Mouse (Mus musculus) testis, adult 2 months (tissue): ENCODE data around the gene Noc2l. TPM values are rescaled to one million over a fixed set of nuclear protein-coding genes. Genes with fewer than 3 reads are reported as not detected.

Source experiments
- H3K27ac ChIP-seq: fragments of 200-500 bp; 2 replicates; pipeline ENCODE4 v1.5.1; 2012; ENCODE audit warnings: low read depth, low read length; ENCODE audit not compliant: control insufficient read depth, insufficient read depth
- H3K27me3 ChIP-seq: fragments of 200-500 bp; 2 replicates; pipeline ENCODE4 v1.6.1; 2012; ENCODE audit warnings: mild to moderate bottlenecking, low read length, moderate library complexity; ENCODE audit not compliant: control insufficient read depth, insufficient read depth
- H3K36me3 ChIP-seq: fragments of 200-500 bp; 2 replicates; pipeline ENCODE4 v1.6.1; 2012; ENCODE audit warnings: mild to moderate bottlenecking, low read length; ENCODE audit not compliant: control insufficient read depth, insufficient read depth
- H3K4me1 ChIP-seq: fragments of 200-500 bp; 2 replicates; pipeline ENCODE4 v1.6.1; 2012; ENCODE audit warnings: low read length; ENCODE audit not compliant: control insufficient read depth, insufficient read depth
- H3K4me3 ChIP-seq: fragments of 200-500 bp; 2 replicates; pipeline ENCODE4 v1.5.1; 2012; ENCODE audit warnings: low read depth, mild to moderate bottlenecking, low read length, moderate library complexity, mixed read lengths; ENCODE audit not compliant: control insufficient read depth
- CTCF ChIP-seq: fragments of 200-500 bp; IDR thresholded peaks from 2 replicates; pipeline ENCODE4 v1.5.1; 2012; ENCODE audit warnings: low read depth, mild to moderate bottlenecking, inconsistent platforms, low read length, moderate library complexity; ENCODE audit not compliant: control insufficient read depth, insufficient read depth, insufficient replicate concordance
- POLR2A ChIP-seq: fragments of 200-500 bp; IDR thresholded peaks from 2 replicates; pipeline ENCODE4 v1.6.1; 2012; ENCODE audit warnings: low read depth, mild to moderate bottlenecking, inconsistent platforms, low read length, moderate library complexity; ENCODE audit not compliant: control insufficient read depth
- polyA plus RNA-seq: library from polyadenylated mRNA; depleted of rRNA; stranded (reverse); fragments of >200 nt; gene quantifications from 2 replicates; pipeline ENCODE4 v1.2.3, GENCODE M21; 2012

Noc2l gene
- polyA plus RNA-seq, 1 experiment = 13.6 TPM

DNA sequence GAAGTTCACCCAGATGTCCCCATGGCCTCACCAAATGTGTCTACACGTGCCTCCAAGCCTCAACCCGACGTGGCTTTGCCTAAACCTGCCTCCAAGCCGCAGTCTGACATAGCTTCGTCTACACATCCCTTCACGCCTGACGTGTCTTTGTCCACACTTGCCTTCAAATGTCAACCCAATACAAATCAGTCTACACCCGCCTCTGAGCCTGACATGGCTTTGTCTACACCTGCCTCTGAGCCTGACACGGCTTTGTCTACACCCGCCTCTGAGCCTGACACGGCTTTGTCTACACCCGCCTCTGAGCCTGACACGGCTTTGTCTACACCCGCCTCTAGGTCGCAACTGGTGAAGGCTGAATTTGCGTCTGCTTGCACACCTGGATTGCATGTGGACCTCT, 18.0 kb upstream of the Noc2l start:
- H3K4me1 ChIP-seq = no peaks in the 10 kb centered on the region
- no peaks in the 10 kb centered on the region for H3K27me3 ChIP-seq
- H3K36me3 ChIP-seq = no peaks in the 10 kb centered on the region
- TF ChIP-seq CTCF = no peak
- no peak for TF ChIP-seq POLR2A
- H3K27ac ChIP-seq = no peak overlapping the region
- no peak overlapping the region for H3K4me3 ChIP-seq

DNA sequence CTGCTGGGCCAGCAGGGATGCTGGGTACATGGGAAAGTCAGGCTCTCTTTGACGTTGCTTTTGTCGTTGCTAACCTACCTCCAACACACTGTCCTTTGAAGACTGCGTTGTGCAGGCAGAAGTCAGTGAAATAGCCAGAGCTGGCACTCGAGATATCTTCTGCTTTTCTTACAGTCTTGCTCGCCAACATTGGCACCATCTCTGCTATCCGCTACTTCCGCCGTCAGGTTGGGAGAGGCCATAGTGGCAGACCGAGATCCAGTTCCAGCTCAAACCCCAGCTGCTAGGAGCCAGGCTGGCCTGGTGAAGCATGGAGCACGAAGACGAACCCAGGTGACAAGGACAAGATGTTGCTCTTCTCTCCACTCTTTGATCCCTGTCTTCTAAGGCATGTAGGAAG, 15.9 kb upstream of the Noc2l start:
- TF ChIP-seq CTCF (no peak), POLR2A (no peak)
- Histone ChIP-seq H3K4me3 (no peak overlapping the region), H3K27ac (no peak overlapping the region)

DNA sequence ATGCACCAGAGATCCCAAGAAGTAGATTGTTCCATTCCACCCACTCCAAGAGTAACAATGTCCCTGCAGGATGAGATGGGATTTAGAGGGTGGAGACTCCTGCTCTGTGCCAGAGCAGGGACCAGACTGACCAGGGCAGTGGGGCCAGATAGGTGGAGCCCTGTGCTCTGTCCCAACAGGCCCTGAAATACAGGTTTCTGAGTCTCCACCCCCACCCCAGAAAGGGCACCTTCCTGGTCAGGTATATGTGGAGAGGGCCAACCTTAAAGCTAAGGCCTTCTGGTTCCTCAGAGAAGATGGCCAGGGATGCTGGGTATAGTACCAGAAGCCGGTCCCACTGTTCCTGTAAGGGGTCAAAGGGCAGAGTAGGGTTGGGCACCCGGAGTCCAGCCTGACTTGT, 11.5 kb upstream of the Noc2l start:
- Histone ChIP-seq H3K27me3 (no peaks in the 10 kb centered on the region), H3K27ac (no peak overlapping the region), H3K4me1 (peaks cover 14% of the 10 kb centered on the region), H3K4me3 (no peak overlapping the region), H3K36me3 (no peaks in the 10 kb centered on the region)
- TF ChIP-seq CTCF (no peak), POLR2A (no peak)

More for the DNA sequence above, 15.9 kb upstream of the Noc2l start:
- Histone ChIP-seq H3K36me3 (no peaks in the 10 kb centered on the region), H3K27me3 (no peaks in the 10 kb centered on the region), H3K4me1 (no peaks in the 10 kb centered on the region)

DNA sequence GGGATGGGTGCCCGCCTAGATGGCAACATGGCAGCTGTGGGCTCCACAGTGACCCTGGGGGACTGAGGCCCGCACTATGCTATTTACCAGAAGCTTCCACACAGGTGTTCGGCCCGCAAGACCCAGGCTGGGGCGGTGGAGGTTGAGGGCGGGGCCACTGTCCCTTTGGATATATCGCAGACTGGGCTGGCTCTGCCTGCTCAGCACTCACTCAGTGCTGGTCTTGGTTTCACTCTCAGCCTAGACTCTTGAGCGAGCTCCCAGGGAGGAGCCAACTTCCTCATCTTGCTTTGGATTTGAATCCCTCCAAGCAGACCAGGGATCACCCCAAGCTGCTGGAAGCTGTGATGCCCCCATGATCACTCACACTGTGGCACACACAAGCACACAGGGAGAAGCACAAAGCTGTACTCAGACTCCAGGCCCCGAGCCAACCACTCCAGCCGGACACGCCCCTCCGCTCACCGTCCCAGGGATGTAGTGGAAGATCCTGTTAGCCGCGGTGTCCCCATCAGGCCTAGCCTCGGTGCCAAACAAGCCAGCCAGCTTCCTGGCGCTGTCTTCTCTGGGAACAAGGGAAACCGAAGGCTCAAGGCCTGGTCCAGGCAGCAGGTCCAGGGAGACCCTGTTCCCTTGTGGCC, 7.9 kb upstream of the Noc2l start:
- H3K4me1 ChIP-seq = peaks cover 14% of the 10 kb centered on the region
- peak overlapping the region; percentile 74 for H3K4me3 ChIP-seq
- no peaks in the 10 kb centered on the region for H3K27me3 ChIP-seq
- peak overlapping the region; percentile 19 for H3K27ac ChIP-seq
- TF ChIP-seq CTCF = no peak
- TF ChIP-seq POLR2A = no peak
- no peaks in the 10 kb centered on the region for H3K36me3 ChIP-seq

DNA sequence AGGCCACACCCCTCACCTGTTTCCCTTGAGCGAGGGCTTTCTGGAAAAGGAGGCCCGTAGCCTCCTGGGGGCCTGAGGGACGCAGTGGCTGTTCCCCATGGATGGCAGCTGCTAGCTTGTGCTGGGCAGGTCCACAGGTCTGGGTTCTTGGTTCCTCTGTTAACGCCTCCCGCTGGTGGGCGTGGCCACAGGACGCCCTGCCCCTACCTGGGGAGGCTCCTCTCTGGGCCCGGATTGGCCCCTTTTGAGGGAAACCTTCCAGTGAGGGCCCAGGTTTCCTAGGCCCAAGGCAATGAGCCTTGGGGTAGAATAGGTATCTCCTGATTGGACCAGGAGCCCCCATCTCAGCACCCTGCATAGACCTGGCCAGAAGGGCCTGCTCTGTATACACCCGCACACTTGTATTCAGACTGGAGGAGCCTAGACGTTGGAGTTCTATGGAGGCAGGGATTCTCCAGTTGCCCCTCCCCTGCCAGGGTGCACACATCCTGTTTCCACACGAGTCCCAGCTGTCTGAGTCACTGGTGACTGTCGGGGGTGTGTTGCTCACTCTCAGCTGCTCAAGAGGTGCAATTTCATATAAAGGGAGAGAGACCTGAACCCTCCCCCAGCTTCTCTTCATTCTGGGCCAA, 7.3 kb upstream of the Noc2l start:
- peak overlapping the region; percentile 19 for H3K27ac ChIP-seq
- peak overlapping the region; percentile 74 for H3K4me3 ChIP-seq
- peaks cover 14% of the 10 kb centered on the region for H3K4me1 ChIP-seq
- no peaks in the 10 kb centered on the region for H3K27me3 ChIP-seq
- no peaks in the 10 kb centered on the region for H3K36me3 ChIP-seq
- TF ChIP-seq POLR2A = no peak
- TF ChIP-seq CTCF = no peak

DNA sequence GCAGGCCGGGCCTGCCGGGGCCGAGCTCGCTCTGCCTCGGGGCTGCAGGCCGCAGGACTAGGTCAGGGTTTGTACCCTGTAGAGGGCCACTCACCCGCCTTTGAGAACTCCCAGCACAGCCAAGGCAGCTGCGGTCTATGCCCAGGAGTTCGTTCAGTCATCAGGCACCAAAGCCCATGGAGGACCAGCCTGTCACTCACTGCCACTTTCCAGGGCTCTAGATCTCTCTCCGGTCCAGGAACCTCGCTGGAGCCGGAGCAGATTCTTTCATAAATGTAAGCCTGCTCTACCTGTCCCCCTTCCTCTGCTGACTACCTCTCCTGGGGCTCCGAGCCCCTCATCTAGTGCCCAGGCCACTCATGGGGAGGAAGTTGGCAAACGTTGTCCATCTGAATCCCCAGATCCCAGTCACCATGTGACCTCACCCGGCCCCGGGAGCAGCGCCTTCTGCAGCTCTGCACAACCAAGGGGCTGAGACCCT, 1.7 kb upstream of the Noc2l start:
- no peaks in the 10 kb centered on the region for H3K36me3 ChIP-seq
- H3K27ac ChIP-seq = no peak overlapping the region
- peaks cover 10% of the 10 kb centered on the region for H3K4me1 ChIP-seq
- H3K4me3 ChIP-seq = peak overlapping the region; percentile 70
- no peaks in the 10 kb centered on the region for H3K27me3 ChIP-seq
- TF ChIP-seq CTCF (no peak), POLR2A (no peak)

DNA sequence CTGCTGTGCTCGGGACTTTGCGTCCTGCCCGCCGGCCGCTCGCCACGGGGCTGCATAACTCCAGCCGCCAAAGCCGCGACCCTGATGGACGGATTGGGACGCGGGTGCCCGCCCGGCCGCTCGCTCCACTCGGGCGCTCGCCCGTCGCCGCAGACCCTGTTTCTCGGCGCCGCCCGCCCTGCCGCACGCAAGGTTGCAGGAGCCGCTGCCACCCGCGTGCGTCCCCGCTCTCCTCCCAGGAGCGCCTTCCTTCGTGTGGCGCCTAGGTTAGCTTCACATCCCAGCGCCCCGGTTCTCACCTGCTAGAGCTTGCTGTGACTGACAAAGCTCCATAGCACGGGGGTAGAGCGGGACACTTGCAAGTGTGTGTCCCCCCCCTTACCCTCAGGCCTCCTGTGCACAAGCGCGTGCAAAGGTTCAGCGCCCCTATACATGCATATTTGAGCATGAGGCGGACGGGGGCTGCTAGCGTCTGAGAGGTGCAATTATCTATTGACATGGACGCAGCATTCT, 1.1 kb upstream of the Noc2l start, which contains the start of gene Plekhn1:
Plekhn1 (minus strand) TSS at position 157 of the 513 bp plus-strand sequence.
- no peaks in the 10 kb centered on the region for H3K27me3 ChIP-seq
- H3K36me3 ChIP-seq = no peaks in the 10 kb centered on the region
- TF ChIP-seq POLR2A (no peak), CTCF (no peak)
- peaks cover 10% of the 10 kb centered on the region for H3K4me1 ChIP-seq
- H3K27ac ChIP-seq = no peak within 1 kb of the TSS
- peak within 1 kb of the TSS; percentile 83 for H3K4me3 ChIP-seq

DNA sequence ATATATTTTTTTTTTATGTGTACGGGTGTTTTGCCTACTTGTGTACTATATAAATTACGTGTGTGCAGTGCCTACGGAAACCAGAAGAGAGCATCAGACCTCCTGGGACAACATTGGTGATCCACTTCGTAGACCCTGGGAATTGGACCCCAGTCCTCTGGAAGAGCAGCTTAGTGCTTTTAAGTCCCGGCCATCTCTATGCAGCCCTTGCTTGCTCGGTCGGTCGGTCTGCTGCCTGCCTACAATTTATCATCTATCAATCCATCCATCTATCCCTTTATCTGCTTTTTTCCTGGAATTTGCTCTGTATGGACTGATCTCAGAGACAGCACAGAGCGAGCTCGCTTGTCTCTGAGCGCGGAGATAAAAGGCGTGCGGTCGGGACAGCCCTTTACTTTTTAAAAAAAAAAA, 445 bp upstream of the Noc2l start:
- Histone ChIP-seq H3K27me3 (no peaks in the 10 kb centered on the region), H3K36me3 (no peaks in the 10 kb centered on the region), H3K4me3 (peak overlapping the region; percentile 59), H3K4me1 (peaks cover 10% of the 10 kb centered on the region), H3K27ac (no peak overlapping the region)
- TF ChIP-seq CTCF (no peak), POLR2A (no peak)
